Mouse (Mus musculus): ENCODE measurements around the gene 1500011B03Rik. TPM values are rescaled to one million over a fixed set of nuclear protein-coding genes. Genes with fewer than 3 reads are reported as not detected.

1500011B03Rik gene
- polyA plus RNA-seq, 1 experiment = 5.5 TPM

GRCm38 (mm10) chr5:114759536-114760090 lies 63.7 kb downstream of the 1500011B03Rik start:
- Histone ChIP-seq H3K4me1 (ENCODE audit: control insufficient read depth, insufficient read depth, insufficient read length, low read length) (peaks cover 3% of the 10 kb centered on the region; the same call in 1 of the 2 replicates), H3K27ac (replicated peaks; ENCODE audit: low read depth, low read length) (no peak overlapping the region), H3K4me3 (ENCODE audit: insufficient read depth, low read depth, low read length) (no peak overlapping the region)

Other genes with a start within 250 kb of the 1500011B03Rik start
- gene Trpv4, start 165.0 kb downstream of the 1500011B03Rik start, polyA plus RNA-seq (2012; ENCODE audit: insufficient read depth, insufficient read length, missing spikeins) = 0.83 and 1.2 TPM in 2 replicates
- 29.8 and 31.9 TPM in 2 replicates for gene Gltp, start 132.5 kb downstream of the 1500011B03Rik start, polyA plus RNA-seq (2012; ENCODE audit: insufficient read depth, insufficient read length, missing spikeins)
- gene Tchp, start 115.7 kb downstream of the 1500011B03Rik start, polyA plus RNA-seq (2012; ENCODE audit: insufficient read depth, insufficient read length, missing spikeins) = 1.5 and 4.4 TPM in 2 replicates
- gene Ankrd13a, start 48.8 kb downstream of the 1500011B03Rik start, polyA plus RNA-seq (2012; ENCODE audit: insufficient read depth, insufficient read length, missing spikeins) = 37.1 and 53.8 TPM in 2 replicates
- gene Git2, start 48.0 kb downstream of the 1500011B03Rik start, polyA plus RNA-seq (2012; ENCODE audit: insufficient read depth, insufficient read length, missing spikeins) = 15.1 and 17.6 TPM in 2 replicates
- gene 4930519G04Rik, start 30.2 kb upstream of the 1500011B03Rik start, polyA plus RNA-seq (2012; ENCODE audit: insufficient read depth, insufficient read length, missing spikeins) = not detected in 2 replicates
- gene Gm9936, start 35.2 kb upstream of the 1500011B03Rik start, polyA plus RNA-seq (2012; ENCODE audit: insufficient read depth, insufficient read length, missing spikeins) = not detected in 2 replicates
- 3.3 and 5.9 TPM in 2 replicates for gene Oasl2, start 73.5 kb upstream of the 1500011B03Rik start, polyA plus RNA-seq (2012; ENCODE audit: insufficient read depth, insufficient read length, missing spikeins)
- gene Oasl1, start 99.8 kb upstream of the 1500011B03Rik start, polyA plus RNA-seq (2012; ENCODE audit: insufficient read depth, insufficient read length, missing spikeins) = 1.2 TPM in 1 of 2 replicates, not detected in the other
- 11.2 and 11.3 TPM in 2 replicates for gene 2210016L21Rik, start 118.7 kb upstream of the 1500011B03Rik start, polyA plus RNA-seq (2012; ENCODE audit: insufficient read depth, insufficient read length, missing spikeins)
- gene Hnf1a, start 147.6 kb upstream of the 1500011B03Rik start, polyA plus RNA-seq (2012; ENCODE audit: insufficient read depth, insufficient read length, missing spikeins) = not detected in 2 replicates
- 15.8 and 15.9 TPM in 2 replicates for gene Sppl3, start 187.7 kb upstream of the 1500011B03Rik start, polyA plus RNA-seq (2012; ENCODE audit: insufficient read depth, insufficient read length, missing spikeins)